Mouse (Mus musculus) liver, embryonic 12.5 days (tissue): Measurements from ENCODE around the gene Nmral1. TPM values are rescaled to one million over a fixed set of nuclear protein-coding genes. Genes with fewer than 3 reads are reported as not detected.
"Not testable (repeated sequence)": the region's sequence is repeated elsewhere in the genome, so short reads cannot be mapped to it uniquely, and the experiment has no call there.

Experiments used
- ATAC-seq: fragments of 200-750 bp; cut with Nextera tagmentation; 2 replicates; pipeline ENCODE4 v1.8.0; 2017; ENCODE audit warnings: moderate number of reproducible peaks, mild to moderate bottlenecking, moderate library complexity
- H3K27ac ChIP-seq: fragments of 300-500 bp; sonication (generic); 2 replicates; pipeline ENCODE4 v1.5.1; 2016; ENCODE audit warnings: mild to moderate bottlenecking
- H3K27me3 ChIP-seq: fragments of 300-500 bp; sonication (generic); replicated peaks from 2 replicates; pipeline ENCODE4 v1.6.1; 2016; ENCODE audit warnings: mild to moderate bottlenecking, moderate library complexity
- H3K36me3 ChIP-seq: fragments of 300-500 bp; sonication (generic); 2 replicates; pipeline ENCODE4 v1.6.1; 2016; ENCODE audit warnings: mild to moderate bottlenecking, moderate library complexity
- H3K4me1 ChIP-seq: fragments of 300-500 bp; sonication (generic); 2 replicates; pipeline ENCODE4 v1.6.1; 2016
- H3K4me2 ChIP-seq: fragments of 300-500 bp; sonication (generic); 2 replicates; pipeline ENCODE4 v1.6.1; 2016; ENCODE audit warnings: mild to moderate bottlenecking, moderate library complexity
- H3K4me3 ChIP-seq: fragments of 300-500 bp; sonication (generic); 2 replicates; pipeline ENCODE4 v1.5.1; 2016; ENCODE audit warnings: mild to moderate bottlenecking, moderate library complexity
- H3K9ac ChIP-seq: fragments of 300-500 bp; sonication (generic); 2 replicates; pipeline ENCODE4 v1.6.1; 2016; ENCODE audit warnings: mild to moderate bottlenecking, moderate library complexity
- H3K9me3 ChIP-seq: fragments of 300-500 bp; sonication (generic); replicated peaks from 2 replicates; pipeline ENCODE4 v1.6.1; 2016; ENCODE audit warnings: mild to moderate bottlenecking, moderate library complexity
- WGBS: fragments of 180-500 bp; shearing (Covaris S2); methylation state at CpG from one replicate; pipeline ENCODE4 v1.1.7; 2016; ENCODE audit not compliant: insufficient replicate concordance; 5-methylcytosine and 5-hydroxymethylcytosine counted together
- polyA plus RNA-seq: library from polyadenylated mRNA; unstranded; fragments of >200 nt; fragmentation: Nextera tagmentation; extraction: Ambion mirVana; gene quantifications from 2 replicates; pipeline ENCODE4 v1.2.1, GENCODE M21; 2016

Gene Nmral1
- 50.0 and 53.0 TPM in 2 replicates for polyA plus RNA-seq

- WGBS: 11% methylated on average over 33 of the region's 33 CpGs
- Histone ChIP-seq H3K4me3 (peak within 1 kb of the TSS; percentile 75), H3K9ac (peak within 1 kb of the TSS; percentile 75), H3K4me2 (peak within 1 kb of the TSS; percentile 76), H3K36me3 (peaks cover 31% of the 10 kb centered on the region), H3K9me3 (no peaks in the 10 kb centered on the region), H3K4me1 (peaks cover 42% of the 10 kb centered on the region), H3K27me3 (no peaks in the 10 kb centered on the region), H3K27ac (peak within 1 kb of the TSS; percentile 68)
- peak; percentile 86 for ATAC-seq
These were observed at the start of gene Nmral1 for GRCm38 (mm10) chr16:4718753-4719518. Nmral1 (minus strand) TSS chr16:4719356.

- H3K4me2 ChIP-seq: no peak overlapping the region
- no peaks in the 10 kb centered on the region for H3K27me3 ChIP-seq
- H3K9me3 ChIP-seq: no peaks in the 10 kb centered on the region
- WGBS: 74% methylated on average over 5 of the region's 5 CpGs
- no peak overlapping the region for H3K9ac ChIP-seq
- H3K36me3 ChIP-seq: peaks cover 75% of the 10 kb centered on the region
- no peak overlapping the region for H3K27ac ChIP-seq
- H3K4me1 ChIP-seq: peaks cover 7% of the 10 kb centered on the region
- 0 out of 2 replicates have a peak, but pooled peaks have one; percentile 35 for ATAC-seq
- no peak overlapping the region for H3K4me3 ChIP-seq
These were observed 49.6 kb upstream of the Nmral1 start for GRCm38 (mm10) chr16:4768719-4769118.

- H3K36me3 ChIP-seq: peaks cover 85% of the 10 kb centered on the region
- no peak overlapping the region for H3K27ac ChIP-seq
- H3K27me3 ChIP-seq: no peaks in the 10 kb centered on the region
- no peak overlapping the region for H3K4me2 ChIP-seq
- WGBS: 68% methylated on average over 6 of the region's 6 CpGs
- no peak overlapping the region for H3K9ac ChIP-seq
- ATAC-seq: no peak
- H3K9me3 ChIP-seq: no peaks in the 10 kb centered on the region
- no peak overlapping the region for H3K4me3 ChIP-seq
- no peaks in the 10 kb centered on the region for H3K4me1 ChIP-seq
These were observed 48.0 kb upstream of the Nmral1 start for GRCm38 (mm10) chr16:4767012-4767790.

- WGBS: 75% methylated on average over 2 of the region's 2 CpGs
- no peaks in the 10 kb centered on the region for H3K4me1 ChIP-seq
- no peaks in the 10 kb centered on the region for H3K9me3 ChIP-seq
- H3K9ac ChIP-seq: no peak overlapping the region
- ATAC-seq: no peak
- H3K4me2 ChIP-seq: no peak overlapping the region
- no peak overlapping the region for H3K4me3 ChIP-seq
- no peak overlapping the region for H3K27ac ChIP-seq
- peaks cover 81% of the 10 kb centered on the region for H3K36me3 ChIP-seq
- no peaks in the 10 kb centered on the region for H3K27me3 ChIP-seq
These were observed 46.7 kb upstream of the Nmral1 start for GRCm38 (mm10) chr16:4765852-4766251.

GRCm38 (mm10) chr16:4763276-4763675 lies 44.1 kb upstream of the Nmral1 start:
- Histone ChIP-seq H3K27ac (no peak overlapping the region), H3K4me2 (no peak overlapping the region), H3K36me3 (peaks cover 55% of the 10 kb centered on the region), H3K9me3 (no peaks in the 10 kb centered on the region), H3K9ac (no peak overlapping the region), H3K4me3 (no peak overlapping the region), H3K4me1 (no peaks in the 10 kb centered on the region), H3K27me3 (no peaks in the 10 kb centered on the region)
- WGBS: 33% methylated on average over 2 of the region's 2 CpGs
- ATAC-seq: 0 out of 2 replicates have a peak, but pooled peaks have one; percentile 51

GRCm38 (mm10) chr16:4762437-4762836 lies 43.3 kb upstream of the Nmral1 start:
- no peak for ATAC-seq
- Histone ChIP-seq H3K4me2 (no peak overlapping the region), H3K27me3 (no peaks in the 10 kb centered on the region), H3K4me3 (no peak overlapping the region), H3K4me1 (peaks cover 4% of the 10 kb centered on the region), H3K9me3 (no peaks in the 10 kb centered on the region), H3K9ac (no peak overlapping the region), H3K27ac (no peak overlapping the region), H3K36me3 (peaks cover 47% of the 10 kb centered on the region)
- 83% methylated on average over 4 of the region's 4 CpGs for WGBS

- peak overlapping the region; percentile 58; the same call in 1 of the 2 replicates for H3K27ac ChIP-seq
These were observed 37.6 kb upstream of the Nmral1 start for GRCm38 (mm10) chr16:4756660-4757335.

GRCm38 (mm10) chr16:4754045-4754444 lies 34.9 kb upstream of the Nmral1 start:
- Histone ChIP-seq H3K36me3 (peaks cover 4% of the 10 kb centered on the region), H3K4me2 (no peak overlapping the region), H3K4me1 (peaks cover 17% of the 10 kb centered on the region), H3K27me3 (no peaks in the 10 kb centered on the region), H3K9me3 (no peaks in the 10 kb centered on the region), H3K4me3 (no peak overlapping the region), H3K9ac (no peak overlapping the region), H3K27ac (no peak overlapping the region)
- 77% methylated on average over 3 of the region's 3 CpGs for WGBS
- no peak for ATAC-seq

More at GRCm38 (mm10) chr16:4756660-4757335, 37.6 kb upstream of the Nmral1 start:
- Histone ChIP-seq H3K9ac (peak overlapping the region; percentile 63), H3K4me3 (peak overlapping the region; percentile 55), H3K4me2 (peak overlapping the region; percentile 59), H3K4me1 (peaks cover 17% of the 10 kb centered on the region)
- H3K36me3 ChIP-seq, H3K27me3 ChIP-seq, H3K9me3 ChIP-seq: not testable (repeated sequence)
- 5% methylated on average over 35 of the region's 42 CpGs for WGBS
- ATAC-seq: peak; percentile 82

GRCm38 (mm10) chr16:4752155-4752554 lies 33.0 kb upstream of the Nmral1 start:
- Histone ChIP-seq H3K27ac (no peak overlapping the region), H3K9ac (no peak overlapping the region), H3K9me3 (no peaks in the 10 kb centered on the region), H3K4me2 (no peak overlapping the region), H3K36me3 (peaks cover 4% of the 10 kb centered on the region), H3K4me3 (no peak overlapping the region), H3K4me1 (peaks cover 10% of the 10 kb centered on the region), H3K27me3 (no peaks in the 10 kb centered on the region)
- 82% methylated on average over 3 of the region's 3 CpGs for WGBS
- ATAC-seq: no peak

GRCm38 (mm10) chr16:4742186-4742585 lies 23.0 kb upstream of the Nmral1 start:
- 87% methylated on average over 1 of the region's 1 CpGs for WGBS
- Histone ChIP-seq H3K36me3 (peaks cover 17% of the 10 kb centered on the region), H3K9me3 (no peaks in the 10 kb centered on the region), H3K27me3 (no peaks in the 10 kb centered on the region), H3K4me1 (no peaks in the 10 kb centered on the region), H3K27ac (no peak overlapping the region), H3K9ac (no peak overlapping the region), H3K4me2 (no peak overlapping the region), H3K4me3 (no peak overlapping the region)
- ATAC-seq: no peak

- Histone ChIP-seq H3K9ac (no peak overlapping the region), H3K9me3 (no peaks in the 10 kb centered on the region), H3K27ac (no peak overlapping the region), H3K36me3 (peaks cover 20% of the 10 kb centered on the region), H3K4me2 (no peak overlapping the region), H3K27me3 (no peaks in the 10 kb centered on the region), H3K4me3 (no peak overlapping the region), H3K4me1 (no peaks in the 10 kb centered on the region)
- WGBS: 68% methylated on average over 2 of the region's 2 CpGs
- no peak for ATAC-seq
These were observed 20.8 kb upstream of the Nmral1 start for GRCm38 (mm10) chr16:4739994-4740393.
